Mouse (Mus musculus) lung, adult 2 months (tissue): ENCODE measurements around the gene Rarb.

Experiments used
- CTCF ChIP-seq: fragments of 200-500 bp; IDR thresholded peaks from 2 replicates; pipeline ENCODE4 v1.5.1; 2011; ENCODE audit warnings: mild to moderate bottlenecking, low read length, control low read depth; ENCODE audit not compliant: insufficient read depth
- POLR2A ChIP-seq: fragments of 200-500 bp; IDR thresholded peaks from 2 replicates; pipeline ENCODE4 v1.6.1; 2011; ENCODE audit warnings: low read depth, mild to moderate bottlenecking, control low read depth, low read length, borderline replicate concordance; ENCODE audit errors: extremely low read depth

DNA sequence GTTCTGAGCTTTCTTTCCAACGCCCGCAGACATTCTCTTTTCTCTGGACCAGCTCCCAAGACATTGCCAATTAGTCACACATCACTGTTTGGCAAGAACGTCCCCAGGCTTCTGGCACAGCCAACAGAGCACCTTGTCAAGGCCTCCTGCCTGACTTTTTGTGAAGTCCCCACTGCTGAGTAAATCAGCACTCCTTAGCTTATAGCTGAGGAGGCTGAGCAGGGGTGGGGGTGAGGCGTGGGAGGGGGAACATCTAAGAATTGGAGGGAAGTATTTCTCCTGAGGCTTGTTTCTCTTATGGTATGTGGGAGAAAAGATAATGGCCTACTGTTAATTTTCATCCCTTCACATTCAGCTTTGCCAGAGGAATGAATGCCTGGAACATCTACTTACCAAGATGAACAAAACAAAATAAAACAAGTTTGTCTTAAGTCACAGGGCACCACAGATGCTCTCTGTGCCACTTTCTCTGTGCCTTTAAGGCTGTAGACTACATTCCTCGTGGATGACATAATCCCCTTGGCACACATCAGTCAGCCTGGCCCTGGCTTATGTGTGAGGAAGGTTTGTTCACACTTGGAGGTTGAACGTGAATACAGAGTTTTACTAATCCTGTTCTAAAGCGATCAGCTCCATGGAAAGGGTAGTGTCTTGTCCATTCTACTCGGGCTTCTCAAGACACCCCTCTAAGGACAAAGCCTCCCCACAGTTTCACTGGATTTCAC is 335.1 kb downstream of the Rarb start:
- TF ChIP-seq POLR2A = no peak
- TF ChIP-seq CTCF = no peak
